Mouse (Mus musculus) midbrain, embryonic 16.5 days (tissue): Measurements from ENCODE around the gene Mpp3. TPM values are rescaled to one million over a fixed set of nuclear protein-coding genes. Genes with fewer than 3 reads are reported as not detected.

ENCODE experiments used
- ATAC-seq: fragments of 200-750 bp; cut with Nextera tagmentation; 2 replicates; pipeline ENCODE4 v1.8.0; 2017; ENCODE audit warnings: moderate TSS enrichment
- H3K27ac ChIP-seq: fragments of 300-500 bp; sonication (generic); 2 replicates; pipeline ENCODE4 v1.5.1; 2014; ENCODE audit warnings: mild to moderate bottlenecking, low read length, mixed read lengths
- H3K27me3 ChIP-seq: fragments of 300-500 bp; sonication (generic); 2 replicates; pipeline ENCODE4 v1.6.1; 2014; ENCODE audit warnings: low read depth, low read length, mixed read lengths; ENCODE audit not compliant: control insufficient read depth, insufficient read depth
- H3K36me3 ChIP-seq: fragments of 300-500 bp; sonication (generic); 2 replicates; pipeline ENCODE4 v1.6.1; 2014; ENCODE audit warnings: mild to moderate bottlenecking, low read length, moderate library complexity, mixed read lengths; ENCODE audit not compliant: control insufficient read depth, insufficient read depth
- H3K4me1 ChIP-seq: fragments of 300-500 bp; sonication (generic); 2 replicates; pipeline ENCODE4 v1.6.1; 2014; ENCODE audit warnings: mild to moderate bottlenecking, low read length, mixed read lengths; ENCODE audit not compliant: control insufficient read depth, insufficient read depth
- H3K4me2 ChIP-seq: fragments of 300-500 bp; sonication (generic); 2 replicates; pipeline ENCODE4 v1.6.1; 2014; ENCODE audit warnings: mild to moderate bottlenecking, low read length, mixed read lengths
- H3K4me3 ChIP-seq: fragments of 300-500 bp; sonication (generic); 2 replicates; pipeline ENCODE4 v1.5.1; 2014; ENCODE audit warnings: low read depth, mild to moderate bottlenecking, low read length, moderate library complexity, mixed read lengths
- H3K9ac ChIP-seq: fragments of 300-500 bp; sonication (generic); 2 replicates; pipeline ENCODE4 v1.6.1; 2014; ENCODE audit warnings: low read depth, low read length, mixed read lengths
- H3K9me3 ChIP-seq: fragments of 300-500 bp; sonication (generic); replicated peaks from 2 replicates; pipeline ENCODE4 v1.6.1; 2014; ENCODE audit warnings: mild to moderate bottlenecking, low read length, mixed read lengths; ENCODE audit not compliant: control insufficient read depth, poor library complexity, severe bottlenecking
- WGBS: fragments of 180-500 bp; shearing (Covaris S2); extraction: QIAGEN DNeasy Blood & Tissue Kit; methylation state at CpG from one replicate; pipeline ENCODE4 v1.1.7; 2014; 5-methylcytosine and 5-hydroxymethylcytosine counted together
- polyA plus RNA-seq: library from polyadenylated mRNA; unstranded; fragments of >200 nt; fragmentation: Nextera tagmentation; extraction: Ambion mirVana; gene quantifications from 2 replicates; pipeline ENCODE4 v1.2.1, GENCODE M21; 2015

Gene Mpp3
- polyA plus RNA-seq, 1 experiment from 2014 or later = 64.6 TPM

GRCm38 (mm10) chr11:102011510-102011909, 16.8 kb downstream of the Mpp3 start:
- H3K4me1 ChIP-seq = no peaks in the 10 kb centered on the region
- no peaks in the 10 kb centered on the region for H3K27me3 ChIP-seq
- H3K9me3 ChIP-seq = no peaks in the 10 kb centered on the region
- no peak overlapping the region for H3K9ac ChIP-seq
- 75% methylated on average over 8 of the region's 8 CpGs for WGBS
- H3K36me3 ChIP-seq = peaks cover 22% of the 10 kb centered on the region
- ATAC-seq = no peak
- no peak overlapping the region for H3K4me3 ChIP-seq
- no peak overlapping the region for H3K4me2 ChIP-seq
- no peak overlapping the region for H3K27ac ChIP-seq

GRCm38 (mm10) chr11:102010140-102010539, 18.1 kb downstream of the Mpp3 start:
- no peak overlapping the region for H3K4me2 ChIP-seq
- no peaks in the 10 kb centered on the region for H3K27me3 ChIP-seq
- H3K27ac ChIP-seq = peak overlapping the region; percentile 58
- 40% methylated on average over 13 of the region's 13 CpGs for WGBS
- peak overlapping the region; percentile 32; the same call in 1 of the 2 replicates for H3K9ac ChIP-seq
- ATAC-seq = peak; percentile 60
- no peak overlapping the region for H3K4me3 ChIP-seq
- peaks cover 22% of the 10 kb centered on the region for H3K36me3 ChIP-seq
- no peaks in the 10 kb centered on the region for H3K4me1 ChIP-seq
- H3K9me3 ChIP-seq = no peaks in the 10 kb centered on the region

- no peaks in the 10 kb centered on the region for H3K9me3 ChIP-seq
- no peak overlapping the region for H3K4me3 ChIP-seq
- H3K27me3 ChIP-seq = no peaks in the 10 kb centered on the region
- no peak for ATAC-seq
- H3K36me3 ChIP-seq = peaks cover 29% of the 10 kb centered on the region
- no peak overlapping the region for H3K9ac ChIP-seq
- no peak overlapping the region for H3K4me2 ChIP-seq
- WGBS = 89% methylated on average over 15 of the region's 15 CpGs
- no peaks in the 10 kb centered on the region for H3K4me1 ChIP-seq
- H3K27ac ChIP-seq = no peak overlapping the region
These were observed 19.2 kb downstream of the Mpp3 start for GRCm38 (mm10) chr11:102008954-102009637.

GRCm38 (mm10) chr11:102008372-102008771, 19.9 kb downstream of the Mpp3 start:
- H3K36me3 ChIP-seq = peaks cover 29% of the 10 kb centered on the region
- H3K27me3 ChIP-seq = no peaks in the 10 kb centered on the region
- no peaks in the 10 kb centered on the region for H3K9me3 ChIP-seq
- no peaks in the 10 kb centered on the region for H3K4me1 ChIP-seq
- WGBS = 97% methylated on average over 8 of the region's 8 CpGs
- H3K27ac ChIP-seq = no peak overlapping the region
- ATAC-seq = no peak
- no peak overlapping the region for H3K9ac ChIP-seq
- no peak overlapping the region for H3K4me3 ChIP-seq
- H3K4me2 ChIP-seq = no peak overlapping the region

GRCm38 (mm10) chr11:102006688-102007087, 21.6 kb downstream of the Mpp3 start:
- no peak for ATAC-seq
- Histone ChIP-seq H3K4me2 (no peak overlapping the region), H3K9ac (no peak overlapping the region), H3K36me3 (peaks cover 24% of the 10 kb centered on the region), H3K27me3 (no peaks in the 10 kb centered on the region), H3K9me3 (no peaks in the 10 kb centered on the region), H3K4me3 (no peak overlapping the region), H3K27ac (no peak overlapping the region), H3K4me1 (no peaks in the 10 kb centered on the region)
- 59% methylated on average over 5 of the region's 5 CpGs for WGBS

GRCm38 (mm10) chr11:102006271-102006670, 22.0 kb downstream of the Mpp3 start:
- 46% methylated on average over 9 of the region's 9 CpGs for WGBS
- H3K27ac ChIP-seq = no peak overlapping the region
- no peaks in the 10 kb centered on the region for H3K4me1 ChIP-seq
- no peak overlapping the region for H3K4me3 ChIP-seq
- no peaks in the 10 kb centered on the region for H3K27me3 ChIP-seq
- no peak overlapping the region for H3K4me2 ChIP-seq
- no peak for ATAC-seq
- H3K9ac ChIP-seq = no peak overlapping the region
- no peaks in the 10 kb centered on the region for H3K9me3 ChIP-seq
- H3K36me3 ChIP-seq = peaks cover 20% of the 10 kb centered on the region

- Histone ChIP-seq H3K9ac (no peak overlapping the region), H3K4me3 (no peak overlapping the region), H3K9me3 (no peaks in the 10 kb centered on the region), H3K36me3 (peaks cover 16% of the 10 kb centered on the region), H3K4me2 (no peak overlapping the region), H3K27ac (no peak overlapping the region), H3K27me3 (no peaks in the 10 kb centered on the region), H3K4me1 (no peaks in the 10 kb centered on the region)
- 90% methylated on average over 8 of the region's 8 CpGs for WGBS
- no peak for ATAC-seq
These were observed 24.0 kb downstream of the Mpp3 start for GRCm38 (mm10) chr11:102004251-102004650.

GRCm38 (mm10) chr11:101999466-101999865, 28.8 kb downstream of the Mpp3 start:
- no peaks in the 10 kb centered on the region for H3K27me3 ChIP-seq
- H3K4me1 ChIP-seq = no peaks in the 10 kb centered on the region
- no peak overlapping the region for H3K4me2 ChIP-seq
- no peaks in the 10 kb centered on the region for H3K9me3 ChIP-seq
- no peak for ATAC-seq
- peaks cover 6% of the 10 kb centered on the region for H3K36me3 ChIP-seq
- H3K27ac ChIP-seq = no peak overlapping the region
- H3K4me3 ChIP-seq = no peak overlapping the region
- 55% methylated on average over 4 of the region's 4 CpGs for WGBS
- H3K9ac ChIP-seq = no peak overlapping the region

GRCm38 (mm10) chr11:101998258-101998657, 30.0 kb downstream of the Mpp3 start:
- Histone ChIP-seq H3K4me3 (no peak overlapping the region), H3K36me3 (peaks cover 3% of the 10 kb centered on the region), H3K27ac (no peak overlapping the region), H3K27me3 (no peaks in the 10 kb centered on the region), H3K4me1 (no peaks in the 10 kb centered on the region), H3K4me2 (no peak overlapping the region), H3K9me3 (no peaks in the 10 kb centered on the region), H3K9ac (no peak overlapping the region)
- WGBS = 56% methylated on average over 5 of the region's 5 CpGs
- no peak for ATAC-seq
